Mouse (Mus musculus) CH12.LX (cell line): ENCODE data around the gene Polh.

Source experiments
- CHD1 ChIP-seq: IDR thresholded peaks from 2 replicates; pipeline ENCODE4 v1.6.1; 2012; ENCODE audit warnings: low read depth, low read length, improper control_type of control experiment, inconsistent platforms
- CHD2 ChIP-seq: IDR thresholded peaks from 2 replicates; pipeline ENCODE4 v1.6.1; 2011; ENCODE audit warnings: low read length, improper control_type of control experiment
- CTCF ChIP-seq, 2 experiments: IDR thresholded peaks in 1 of 2; conservative IDR thresholded peaks in 1 of 2; 2 replicates each; pipeline ENCODE4 v1.5.1; 2011 to 2012; ENCODE audit warnings: low read depth in 2 of 2, low read length in 2 of 2, improper control_type of control experiment in 1 of 2, inconsistent platforms in 1 of 2, mild to moderate bottlenecking in 1 of 2, moderate library complexity in 1 of 2
- E2F4 ChIP-seq: IDR thresholded peaks from 2 replicates; pipeline ENCODE4 v1.6.1; 2011; ENCODE audit warnings: low read depth, low read length, improper control_type of control experiment; ENCODE audit not compliant: insufficient replicate concordance
- EP300 ChIP-seq: IDR thresholded peaks from 2 replicates; pipeline ENCODE4 v1.6.1; 2011; ENCODE audit warnings: low read length, improper control_type of control experiment
- JUND ChIP-seq: conservative IDR thresholded peaks from 2 replicates; pipeline ENCODE4 v1.6.1; 2011; ENCODE audit warnings: low read depth, low read length, improper control_type of control experiment
- MAX ChIP-seq: IDR thresholded peaks from 2 replicates; pipeline ENCODE4 v1.6.1; 2011; ENCODE audit warnings: low read length, improper control_type of control experiment
- POLR2AphosphoS2 ChIP-seq: IDR thresholded peaks from 2 replicates; pipeline ENCODE4 v1.6.1; 2011; ENCODE audit warnings: low read depth, low read length, improper control_type of control experiment
- RCOR1 ChIP-seq: conservative IDR thresholded peaks from 2 replicates; pipeline ENCODE4 v1.6.1; 2012; ENCODE audit warnings: low read depth, mild to moderate bottlenecking, inconsistent platforms, low read length, improper control_type of control experiment
- TCF12 ChIP-seq: IDR thresholded peaks from 2 replicates; pipeline ENCODE4 v1.6.1; 2014; ENCODE audit warnings: low read depth, mild to moderate bottlenecking, inconsistent platforms, low read length, improper control_type of control experiment
- UBTF ChIP-seq: IDR thresholded peaks from 2 replicates; pipeline ENCODE4 v1.6.1; 2012; ENCODE audit warnings: low read depth, mild to moderate bottlenecking, inconsistent platforms, low read length, improper control_type of control experiment, moderate library complexity
- ZC3H11A ChIP-seq: IDR thresholded peaks from 2 replicates; pipeline ENCODE4 v1.6.1; 2012; ENCODE audit warnings: low read depth, mild to moderate bottlenecking, inconsistent platforms, low read length, improper control_type of control experiment

DNA sequence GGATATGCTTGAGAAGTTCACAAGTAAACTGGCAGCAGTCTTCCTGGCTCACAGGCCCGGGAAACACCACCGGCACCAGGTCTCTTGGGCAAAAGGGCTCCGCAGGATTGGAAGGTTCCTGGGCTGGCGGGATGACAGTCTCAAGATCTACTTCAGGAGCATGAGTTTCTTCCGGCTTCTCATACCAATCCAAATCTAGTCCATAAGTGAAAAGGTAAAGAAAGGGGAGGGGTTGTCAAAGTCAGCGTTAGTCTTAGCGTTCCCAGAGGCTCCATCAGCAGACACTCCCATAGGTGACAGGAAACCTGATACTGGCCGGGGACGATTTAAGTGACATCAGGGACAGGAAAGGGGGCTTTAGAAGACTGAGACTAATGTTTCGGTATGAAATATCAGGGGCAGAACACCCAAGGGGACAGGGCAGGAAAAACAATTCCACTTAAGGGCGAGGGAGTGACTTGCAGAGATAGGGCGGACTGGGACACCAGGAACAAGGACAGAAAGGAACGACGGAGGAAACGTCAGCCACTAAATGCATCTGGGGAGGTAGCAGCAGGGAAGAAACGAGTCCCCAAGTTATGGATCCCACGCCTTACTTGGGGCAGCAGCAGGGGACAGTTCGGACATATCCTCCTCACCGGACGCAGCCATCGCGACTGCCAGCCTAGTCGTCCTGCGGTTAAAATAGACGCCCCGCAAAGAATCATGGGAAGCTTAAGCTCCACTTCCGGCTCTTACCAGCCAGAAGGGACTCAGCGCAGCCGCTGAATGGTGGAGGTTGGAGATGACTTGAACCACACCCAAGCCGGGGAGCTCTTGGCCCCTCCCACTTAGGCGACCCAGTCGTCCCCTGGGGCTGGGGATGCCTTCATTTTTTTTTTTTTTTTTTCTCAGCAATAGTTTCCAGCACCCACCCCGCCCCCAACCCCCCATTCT is 49.3 kb downstream of the Polh start, which contains the start of gene Mad2l1bp:
- TF ChIP-seq TCF12, result peak; percentile 89
- no peak for TF ChIP-seq E2F4
- TF ChIP-seq JUND, result no peak
- 0 out of 2 replicates have a peak, but pooled peaks have one; percentile 51 for TF ChIP-seq UBTF
- no peak for TF ChIP-seq CTCF (conservative IDR thresholded peaks at IDR 0.05 in 1 of 2, IDR thresholded peaks at IDR 0.05 in 1 of 2; ENCODE audit: low read depth in 2 of 2, low read length in 2 of 2)
- TF ChIP-seq RCOR1, result no peak
- TF ChIP-seq CHD2, result 0 out of 2 replicates have a peak, but pooled peaks have one; percentile 47
- no peak for TF ChIP-seq ZC3H11A
- TF ChIP-seq CHD1, result peak; percentile 56; the same call in 1 of the 2 replicates
- peak; percentile 96 for TF ChIP-seq POLR2AphosphoS2
- no peak for TF ChIP-seq EP300
- TF ChIP-seq MAX, result 0 out of 2 replicates have a peak, but pooled peaks have one; percentile 16
